Mouse (Mus musculus) c-Kit-negative CD71-positive TER-119-positive erythroid progenitor cells, embryonic 14.5 days (primary cell): ENCODE data around the gene Manf.

Experiments used
- DNase-seq: peaks from one replicate; pipeline ENCODE4 v3.0.0-alpha.2; 2013; ENCODE audit warnings: low read depth, low spot score

The Manf gene

DNA sequence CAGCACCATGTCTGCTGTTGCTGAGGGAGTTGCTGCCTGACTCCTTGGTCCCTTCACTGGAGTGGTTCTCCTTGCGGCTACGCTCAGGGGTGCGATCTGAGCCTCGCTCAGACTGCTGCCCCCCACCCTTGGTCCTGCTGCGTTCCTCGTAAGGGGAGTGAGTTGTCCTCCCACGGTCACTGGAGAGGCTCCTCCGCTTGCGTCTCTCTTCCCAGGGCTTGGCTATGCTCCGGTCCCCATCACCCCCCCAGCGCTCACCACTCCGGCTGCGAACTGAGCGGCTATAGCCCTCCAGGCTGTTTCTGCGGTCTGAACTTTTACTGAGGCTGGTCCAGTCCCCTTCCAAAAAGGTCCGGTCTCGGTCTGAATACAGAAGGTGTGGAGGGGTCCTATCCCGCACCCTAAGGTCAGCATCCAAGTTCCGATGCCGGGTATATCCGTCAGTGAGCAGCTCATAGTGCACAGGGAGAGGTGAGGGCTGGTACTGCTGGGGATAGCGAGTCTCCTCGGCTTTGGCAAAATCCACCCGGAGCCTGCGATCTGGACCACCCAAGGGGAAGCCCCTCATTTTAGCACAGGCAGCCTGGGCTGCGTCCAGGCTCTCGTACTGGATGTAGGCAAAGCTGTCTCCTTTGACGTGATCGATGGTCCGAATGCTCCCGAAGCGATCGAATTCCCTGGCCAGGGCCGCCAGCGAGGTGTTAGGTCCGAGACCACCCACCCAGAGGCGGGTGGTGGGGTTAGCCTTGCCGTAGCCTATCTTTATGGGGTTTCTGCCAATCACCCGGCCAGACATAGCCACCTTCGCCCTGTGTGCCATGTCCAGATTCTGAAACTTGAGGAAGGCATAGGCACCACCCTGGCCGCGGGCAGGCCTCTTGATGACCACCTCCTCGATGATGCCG, 6.5 kb downstream of the Manf start:
- no peak for DNase-seq

DNA sequence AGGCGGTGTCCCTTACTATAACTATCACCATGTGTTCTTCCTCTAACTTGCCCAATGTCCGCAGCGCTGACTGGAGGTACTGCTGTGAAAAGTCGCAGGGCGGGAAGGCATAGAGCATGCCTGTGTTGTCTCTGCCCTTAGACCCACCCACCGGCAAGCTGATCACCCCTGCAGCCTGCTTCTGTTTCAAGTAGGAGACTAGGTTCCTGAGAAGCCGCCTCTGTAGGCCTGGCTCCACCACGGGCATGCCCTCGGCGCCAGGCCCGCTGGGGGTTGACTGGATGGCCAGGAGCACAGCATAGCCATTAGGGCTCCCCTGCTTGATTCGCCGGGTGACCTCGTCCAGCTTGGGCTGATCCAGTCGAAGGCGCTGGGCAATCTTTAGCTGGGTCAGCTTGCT, 7.5 kb downstream of the Manf start:
- no peak for DNase-seq

DNA sequence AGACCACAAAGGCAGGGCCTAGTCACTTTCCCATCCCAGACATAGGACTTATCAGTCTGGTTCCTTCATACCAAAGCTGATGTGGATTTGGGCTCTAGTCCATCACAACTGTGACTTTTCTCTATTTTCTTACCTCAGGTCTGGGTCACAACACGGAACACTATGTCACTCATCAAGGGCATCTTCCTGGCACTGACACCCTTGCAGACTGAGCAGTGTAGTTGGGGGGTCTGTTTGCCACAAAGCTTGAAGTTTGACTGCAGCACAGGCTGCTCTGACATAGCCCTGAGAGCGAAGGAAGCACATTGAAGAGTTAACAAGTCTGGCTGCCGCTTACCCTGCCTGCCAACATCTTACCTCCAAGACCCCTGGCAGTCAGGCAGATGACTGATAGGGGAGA, 8.7 kb downstream of the Manf start:
- no peak for DNase-seq

DNA sequence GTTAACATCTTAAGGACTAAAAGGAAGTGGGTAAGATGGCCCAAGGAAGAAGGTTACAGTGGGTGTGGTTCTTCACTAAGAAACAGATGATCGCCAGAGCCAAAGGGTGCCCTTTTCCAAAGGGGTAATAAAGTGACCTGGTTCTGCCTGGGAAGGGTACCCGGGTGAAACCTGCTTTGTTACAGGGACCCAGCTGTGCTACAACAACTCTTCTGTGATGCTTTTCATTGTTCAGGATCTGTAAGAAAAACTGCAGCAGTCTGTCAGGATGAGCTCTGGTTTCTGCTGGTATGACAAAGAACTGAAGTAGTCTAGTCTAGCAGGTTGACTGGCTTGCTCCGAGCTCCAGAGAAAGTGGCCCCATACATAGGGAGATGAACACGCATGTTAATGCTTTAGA, 9.6 kb downstream of the Manf start:
- DNase-seq = no peak

DNA sequence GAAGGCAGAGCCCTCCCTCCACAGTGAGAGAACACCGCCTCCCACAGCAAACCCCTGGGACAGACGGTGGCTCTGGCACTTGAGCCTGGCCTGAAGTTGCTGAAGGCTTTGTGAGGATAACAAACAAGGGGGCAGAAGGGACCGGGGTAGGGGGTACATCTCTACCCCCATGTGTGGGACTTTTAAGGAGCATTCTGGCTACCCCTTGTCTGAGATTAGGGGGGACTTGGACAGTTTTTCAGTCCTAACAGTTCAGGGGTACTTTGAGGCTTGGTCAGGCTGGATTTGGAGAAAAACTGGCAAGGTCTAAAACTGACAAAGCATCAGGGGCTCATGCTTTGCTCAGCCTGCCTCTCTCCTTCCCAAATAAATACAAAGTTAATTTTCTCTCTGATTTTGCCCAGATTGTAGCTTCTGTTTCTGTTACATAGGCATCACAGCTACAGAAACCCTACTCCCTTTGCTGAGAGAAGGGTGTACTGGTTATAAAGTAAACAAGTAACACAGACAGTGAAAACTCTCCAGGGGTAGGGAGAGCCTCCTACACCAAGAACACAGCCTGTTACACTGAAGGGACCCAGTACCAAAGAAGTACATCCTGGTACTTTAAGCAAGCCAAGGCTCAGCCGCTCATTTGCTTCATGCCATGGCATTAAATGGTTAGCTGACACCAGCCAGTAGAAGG, 10.6 kb downstream of the Manf start:
- DNase-seq = no peak

DNA sequence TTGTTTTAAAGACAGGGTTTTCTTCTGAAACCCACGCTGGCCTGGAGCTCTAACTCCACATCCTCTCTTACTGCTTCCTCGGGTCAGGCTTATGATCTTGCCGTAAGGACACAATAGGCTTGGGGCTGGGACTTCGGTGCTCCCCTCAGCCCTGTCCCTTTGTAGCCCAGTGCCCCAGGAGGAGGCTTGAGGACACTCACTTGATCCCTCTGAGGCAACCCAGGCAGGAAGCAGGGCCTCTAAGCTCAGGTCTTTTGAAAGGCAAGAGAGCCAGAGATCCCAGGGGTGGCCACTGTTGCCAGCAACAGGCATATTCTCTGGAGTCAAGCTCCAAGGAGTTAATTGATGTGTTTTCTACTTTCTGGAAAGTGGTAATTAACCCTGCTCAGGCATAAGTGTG, 12.3 kb downstream of the Manf start:
- DNase-seq = no peak

DNA sequence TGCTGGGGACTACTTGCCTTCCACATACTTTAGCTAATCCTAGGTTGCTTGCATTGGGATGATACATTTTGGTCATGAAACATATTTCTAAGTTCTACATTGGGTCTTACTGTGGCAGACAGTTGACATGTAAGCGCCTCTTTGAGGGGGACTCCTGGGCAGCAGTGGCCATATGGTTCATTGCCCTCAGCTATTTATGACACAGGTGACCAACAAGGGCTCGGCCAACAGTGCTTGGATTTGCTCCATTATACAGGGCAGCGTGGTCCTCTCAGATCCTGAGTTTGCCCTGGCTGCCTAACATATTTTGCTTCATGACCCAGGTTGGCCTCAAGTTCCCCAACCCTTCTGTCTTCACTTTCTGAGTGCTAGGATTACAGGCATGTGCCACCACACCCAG, 15.1 kb downstream of the Manf start:
- DNase-seq = no peak

DNA sequence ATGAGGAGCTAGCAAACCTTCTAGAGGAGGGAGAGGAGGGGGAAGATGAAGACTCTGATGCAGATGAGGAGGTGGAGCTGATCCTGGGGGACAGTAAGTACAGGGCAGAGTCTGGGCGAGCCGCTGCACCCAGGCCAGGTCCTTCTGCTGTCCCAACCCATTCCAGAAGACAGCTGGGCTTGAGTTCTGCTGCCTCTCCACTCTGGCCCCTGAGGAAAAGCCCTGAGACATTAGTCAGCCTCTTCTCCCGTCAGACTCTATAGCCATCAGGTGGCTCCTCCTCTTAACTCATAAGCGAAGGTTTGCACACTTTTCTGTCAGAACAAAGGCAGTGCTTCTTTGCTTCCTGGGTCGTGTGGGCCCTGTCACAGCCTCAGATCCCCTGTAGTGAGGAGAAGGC, 17.6 kb downstream of the Manf start:
- DNase-seq = no peak

DNA sequence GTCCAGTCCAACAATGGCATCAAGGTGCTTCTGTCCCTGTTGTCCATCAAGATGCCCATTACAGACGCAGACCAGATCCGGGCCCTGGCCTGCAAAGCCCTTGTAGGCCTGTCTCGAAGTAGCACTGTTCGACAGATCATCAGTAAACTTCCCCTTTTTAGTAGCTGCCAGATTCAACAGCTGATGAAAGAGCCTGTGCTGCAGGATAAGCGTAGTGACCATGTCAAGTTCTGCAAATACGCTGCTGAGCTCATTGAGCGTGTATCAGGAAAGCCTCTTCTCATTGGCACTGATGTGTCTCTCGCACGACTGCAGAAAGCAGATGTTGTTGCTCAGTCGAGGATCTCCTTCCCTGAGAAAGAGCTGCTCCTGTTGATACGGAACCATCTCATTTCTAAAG, 33.7 kb downstream of the Manf start:
- no peak for DNase-seq

DNA sequence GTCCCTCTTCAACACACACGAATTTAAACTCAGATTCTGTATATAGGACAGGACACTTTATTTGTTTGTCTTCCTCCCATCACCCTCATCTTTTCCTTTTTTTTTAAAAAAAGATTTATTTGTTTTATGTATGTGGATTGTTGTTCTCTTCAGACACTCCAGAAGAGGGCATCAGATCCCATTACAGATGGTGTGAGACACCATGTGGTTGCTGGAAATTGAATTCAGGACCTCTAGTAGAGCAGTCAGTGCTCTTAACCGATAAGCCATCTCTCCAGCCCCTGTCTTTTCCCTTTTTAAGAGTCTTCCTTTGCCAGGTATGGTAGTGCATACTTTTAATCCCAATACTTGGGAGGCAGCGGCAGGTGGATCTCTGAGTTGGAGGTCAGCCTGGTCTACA, 35.1 kb downstream of the Manf start:
- DNase-seq = no peak

DNA sequence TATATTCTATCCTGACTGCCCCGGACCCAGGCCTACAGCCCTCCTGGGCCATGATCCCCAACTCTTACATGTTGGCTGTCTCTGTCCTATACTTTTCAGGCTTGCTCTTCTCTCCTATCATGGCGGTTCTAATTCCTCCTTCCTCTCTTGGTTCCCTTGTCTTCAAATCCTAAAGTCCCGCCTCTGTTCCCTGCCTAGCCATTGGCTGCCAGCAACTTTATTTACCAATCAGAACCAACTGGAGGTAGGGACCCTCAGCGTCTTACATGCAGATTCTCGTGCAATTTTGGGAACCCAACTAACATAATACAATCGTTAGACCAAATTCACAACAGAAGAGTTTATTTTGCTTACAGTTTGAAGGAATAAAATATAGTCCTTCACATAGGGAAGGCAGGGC, 49.0 kb downstream of the Manf start:
- DNase-seq = no peak

DNA sequence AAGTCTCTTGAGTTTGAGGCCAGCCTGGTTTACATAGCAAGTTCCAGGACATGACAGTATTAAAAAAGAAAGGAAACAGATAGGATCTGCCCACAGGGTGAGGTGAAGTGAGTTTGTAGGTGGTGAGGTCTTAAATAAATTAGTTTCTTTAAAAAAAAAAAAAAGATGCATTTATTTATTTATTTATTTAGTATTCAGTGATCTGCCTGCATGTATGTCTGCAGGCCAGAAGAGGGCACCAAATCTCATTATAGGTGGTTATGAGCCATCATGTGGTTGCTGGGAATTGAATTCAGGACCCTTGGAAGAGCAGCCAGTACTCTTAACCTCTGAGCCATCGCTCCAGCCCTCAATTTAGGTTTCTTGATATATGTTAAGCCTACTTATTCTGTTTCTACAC, 51.2 kb downstream of the Manf start:
- DNase-seq = no peak

DNA sequence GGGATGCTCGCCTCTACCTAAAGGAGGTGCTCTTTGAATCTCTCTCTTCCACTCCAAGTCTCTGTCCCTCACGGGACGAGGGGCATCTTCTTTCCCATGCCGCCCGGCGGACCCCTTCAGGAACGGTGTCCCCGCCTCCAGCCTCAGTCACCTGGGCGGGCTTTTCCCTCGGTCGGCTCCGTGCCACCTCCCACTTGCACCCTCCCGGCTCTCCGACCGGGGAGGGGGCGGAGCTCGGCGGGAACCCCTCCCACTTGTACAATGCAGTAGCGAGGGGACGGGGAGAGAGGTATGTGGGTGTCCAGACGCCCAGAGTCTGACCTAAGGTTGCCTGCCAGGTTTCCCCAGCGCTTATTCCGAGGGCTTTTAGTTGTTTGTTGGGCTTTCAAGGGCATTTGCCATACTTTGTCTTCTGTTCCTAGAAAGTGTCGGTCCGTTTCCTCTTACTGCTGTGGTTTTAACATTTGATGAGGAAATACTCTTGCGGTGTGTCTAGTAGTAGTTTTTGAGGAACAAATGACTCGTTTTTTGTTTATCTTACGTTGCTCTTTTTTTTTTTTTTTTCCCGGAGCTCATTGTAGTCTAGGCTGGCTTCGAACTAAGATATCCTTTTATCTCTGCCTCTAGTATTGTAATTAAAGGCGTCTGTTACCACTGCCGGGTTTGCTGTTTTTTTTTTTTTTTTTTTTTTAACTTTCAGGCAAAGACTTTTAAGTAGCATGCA, 69.2 kb downstream of the Manf start:
- DNase-seq = peak; percentile 85

DNA sequence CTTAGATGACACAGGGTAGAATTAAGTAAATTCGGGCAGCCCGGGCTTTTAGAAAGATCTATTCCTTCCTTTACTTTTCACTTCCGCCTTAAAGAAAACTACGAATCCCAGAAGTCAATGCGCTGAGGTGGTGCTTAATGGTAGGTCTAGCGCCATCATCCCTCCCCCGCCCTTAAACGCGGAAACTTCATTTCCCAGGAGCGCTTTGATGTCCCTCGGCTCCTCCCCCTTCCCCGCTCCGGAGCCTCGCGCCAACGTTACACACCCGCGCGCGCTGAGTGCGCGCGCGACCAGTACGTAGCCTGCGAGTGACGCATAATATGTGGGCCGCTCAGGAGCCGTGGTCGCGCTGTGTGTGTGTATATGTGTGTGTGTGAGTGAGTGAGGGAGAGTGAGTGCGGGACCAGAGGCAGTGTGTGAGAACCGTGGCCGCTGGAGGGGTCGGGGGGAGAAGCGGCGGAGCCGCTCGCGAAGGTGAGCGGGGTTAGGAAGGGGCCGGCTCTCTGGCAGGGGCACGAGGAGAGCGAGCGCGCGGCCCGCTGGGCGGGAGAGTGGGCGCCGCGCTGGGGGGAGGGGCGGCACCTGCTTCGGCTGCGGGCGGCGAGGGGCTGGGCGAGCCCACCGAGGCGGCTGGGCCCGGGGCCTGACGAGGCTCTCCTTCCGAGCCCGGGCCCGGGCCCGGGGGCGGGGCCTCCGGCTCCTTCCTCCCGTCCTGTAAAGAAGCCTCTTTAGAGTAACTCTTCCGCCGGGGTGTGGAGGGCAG, 70.0 kb downstream of the Manf start, which contains the start of gene Dcaf1:
Gene Dcaf1, plus strand, starts transcription at position 257 of the 763 bp plus-strand sequence.
- peak; percentile 97 for DNase-seq

DNA sequence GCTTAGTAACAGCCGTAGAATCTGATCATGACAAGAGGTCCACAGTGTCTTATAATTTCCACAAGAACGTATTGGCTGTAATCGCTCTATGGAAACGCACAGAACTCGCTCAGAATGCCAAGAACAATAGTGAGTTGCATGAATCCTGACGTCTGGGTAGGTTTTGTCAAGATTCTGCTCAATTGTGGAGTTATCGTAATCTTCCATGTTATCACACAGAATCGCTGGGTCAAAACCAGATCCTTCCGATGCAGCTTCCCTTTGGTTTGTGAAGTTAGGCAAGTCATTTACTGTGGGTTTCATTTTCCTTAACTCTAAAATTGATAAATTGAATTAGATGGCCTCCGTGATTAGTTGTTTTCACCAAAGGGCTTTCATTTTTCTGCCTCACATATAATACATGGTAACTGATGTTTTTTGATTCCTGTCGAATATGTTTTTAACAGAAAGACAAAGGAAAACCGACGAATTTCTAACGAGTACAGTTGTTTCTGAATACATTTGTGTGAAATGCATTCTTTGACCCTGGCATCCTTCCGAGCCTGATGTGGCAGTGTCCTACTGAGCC, 70.6 kb downstream of the Manf start:
- DNase-seq = peak; percentile 21

DNA sequence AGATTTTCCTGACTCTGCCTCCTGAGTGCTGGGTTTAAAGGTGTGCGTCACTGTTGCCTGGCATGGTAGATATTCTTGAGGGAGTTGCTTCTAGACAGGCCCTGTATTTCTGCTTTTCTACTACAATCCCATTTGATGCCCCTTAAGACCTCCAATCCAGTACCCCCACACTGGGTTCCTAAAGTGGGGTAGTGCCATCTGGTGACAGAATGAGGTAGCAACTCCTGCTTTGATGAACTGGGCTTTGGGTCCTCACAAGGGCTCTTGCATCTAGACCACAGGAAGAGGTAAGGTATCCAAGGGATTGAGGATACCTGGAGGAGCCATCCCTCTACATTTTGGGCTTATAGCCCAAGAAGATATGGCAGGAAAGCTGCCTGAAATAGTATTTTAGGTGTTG, 72.6 kb downstream of the Manf start:
- DNase-seq = no peak

DNA sequence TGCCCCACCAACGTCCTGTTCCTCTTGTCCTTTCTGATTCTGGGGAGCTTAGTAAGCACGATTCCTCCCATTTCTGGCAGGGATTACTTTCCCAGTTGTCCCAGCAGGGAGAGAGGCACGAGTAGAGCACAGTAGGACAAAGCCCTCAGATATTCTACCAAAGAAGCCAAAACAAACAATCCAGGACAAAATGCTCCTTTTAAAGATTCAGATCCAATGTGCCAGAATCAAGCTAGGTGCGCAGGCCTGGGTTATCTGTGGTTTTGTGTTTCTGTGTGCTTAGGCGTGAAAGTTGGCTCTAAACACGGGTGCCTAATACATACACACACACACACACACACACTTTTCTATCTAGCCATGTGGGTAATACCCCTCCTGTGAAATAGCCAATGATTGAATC, 73.6 kb downstream of the Manf start:
- DNase-seq = no peak

DNA sequence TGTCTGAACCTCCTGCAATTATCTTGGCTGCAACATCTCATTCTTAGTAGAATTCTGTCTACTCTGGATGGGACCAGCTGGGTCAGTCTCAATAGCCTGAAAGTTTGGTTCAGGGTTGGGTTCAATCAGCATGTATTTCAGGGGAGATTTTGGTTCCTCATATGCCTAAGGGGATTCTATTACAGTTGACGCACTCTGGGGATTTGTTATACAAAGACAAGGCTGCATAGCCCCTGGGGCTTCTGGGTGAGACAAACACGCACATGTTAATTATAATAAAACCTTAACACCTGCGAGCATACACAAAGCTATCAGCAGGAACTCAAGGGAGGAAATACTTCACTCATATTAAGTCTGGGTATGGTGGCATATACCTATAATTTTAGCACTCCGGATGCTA, 85.3 kb downstream of the Manf start:
- DNase-seq = no peak

DNA sequence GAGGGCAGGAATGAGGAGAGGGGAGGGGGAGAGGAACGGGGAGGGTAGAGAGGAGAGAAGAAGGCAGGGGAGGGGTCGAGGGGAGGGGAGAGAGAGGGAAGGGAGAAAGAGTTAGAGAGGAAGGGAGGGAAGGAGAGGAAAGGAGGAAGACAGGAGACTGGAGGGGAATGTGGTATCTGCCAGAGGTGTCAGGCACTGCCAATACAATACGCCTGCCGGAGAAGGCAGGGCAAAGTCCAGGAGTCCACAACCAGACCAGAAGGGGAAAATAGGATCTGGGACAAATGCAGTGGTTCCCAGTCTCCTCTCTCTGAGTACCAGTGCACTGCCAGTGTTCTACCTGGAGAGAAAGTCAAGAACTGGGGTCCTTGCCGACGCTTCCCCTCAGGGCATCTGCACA, 100.9 kb downstream of the Manf start:
- DNase-seq = no peak

DNA sequence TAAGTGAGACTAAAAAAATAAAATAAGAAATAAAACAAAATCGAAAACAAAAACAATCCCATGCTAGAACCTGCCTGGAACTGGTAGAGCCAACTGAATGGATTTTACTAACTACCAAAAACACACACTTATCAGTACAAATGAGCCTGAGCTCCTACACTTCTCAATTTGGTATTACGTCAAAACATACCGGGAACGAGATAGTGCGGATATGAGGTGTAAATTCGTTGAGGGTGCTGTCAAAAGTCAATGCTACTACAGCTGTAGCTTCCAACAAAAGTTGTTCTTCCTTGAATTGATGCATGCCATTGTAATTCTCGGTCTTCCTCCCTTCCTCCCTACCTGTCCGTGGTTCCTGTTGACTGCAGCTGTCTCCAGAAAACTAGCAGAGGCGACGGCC, 102.4 kb downstream of the Manf start:
- no peak for DNase-seq

DNA sequence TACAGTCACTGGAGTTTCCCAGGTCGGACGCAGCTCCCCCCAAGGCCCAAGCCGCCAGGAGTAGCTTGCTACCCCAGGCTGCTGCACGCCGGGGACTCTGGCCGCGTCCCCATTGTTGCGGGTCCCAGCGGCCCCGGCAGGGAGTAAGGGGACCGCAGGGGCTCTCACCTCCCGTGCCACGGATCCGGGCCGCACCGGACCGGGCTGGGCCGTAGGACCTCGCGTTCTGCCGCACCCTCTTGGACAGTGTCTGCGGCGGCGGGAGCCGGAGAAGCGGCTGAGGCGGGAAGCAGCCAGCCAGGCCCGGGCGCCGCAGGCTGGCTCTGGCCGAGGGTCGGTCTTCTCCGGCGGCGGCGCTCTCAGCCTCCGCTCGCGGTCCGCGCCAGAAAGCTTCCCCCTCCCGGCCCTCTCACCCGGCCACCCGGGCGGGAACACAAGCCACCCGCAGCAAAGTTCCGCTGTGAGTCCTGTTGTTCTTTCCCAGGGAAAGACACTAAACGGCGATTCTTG, 102.9 kb downstream of the Manf start, which contains the start of gene Rad54l2:
Gene Rad54l2, minus strand, starts transcription at position 383 of the 510 bp plus-strand sequence.
- peak; percentile 61 for DNase-seq
